Mouse (Mus musculus) liver, embryonic 14.5 days (tissue): ENCODE measurements around the gene Snw1. TPM values are rescaled to one million over a fixed set of nuclear protein-coding genes. Genes with fewer than 3 reads are reported as not detected.
A peak's percentile ranks its signal among the peaks of the same experiment; 100 is the strongest.

Source experiments
- ATAC-seq: fragments of 200-750 bp; cut with Nextera tagmentation; 2 replicates; pipeline ENCODE4 v1.8.0; 2017; ENCODE audit warnings: moderate number of reproducible peaks, mild to moderate bottlenecking, moderate library complexity; ENCODE audit not compliant: insufficient read depth
- DNase-seq, 3 experiments: peaks; one replicate each; pipeline ENCODE4 v3.0.0-alpha.2; 2012 to 2013; ENCODE audit warnings: low read depth in 3 of 3, low spot score in 3 of 3
- H3K27ac ChIP-seq: fragments of 300-500 bp; sonication (generic); 2 replicates; pipeline ENCODE4 v1.5.1; 2014; ENCODE audit warnings: moderate library complexity, mild to moderate bottlenecking, control low read depth, inconsistent platforms
- H3K27me3 ChIP-seq: fragments of 300-500 bp; sonication (generic); 2 replicates; pipeline ENCODE4 v1.6.1; 2014; ENCODE audit warnings: mild to moderate bottlenecking, low read length, moderate library complexity; ENCODE audit not compliant: control insufficient read depth, insufficient read depth
- H3K36me3 ChIP-seq: fragments of 300-500 bp; sonication (generic); replicated peaks from 2 replicates; pipeline ENCODE4 v1.6.1; 2014; ENCODE audit warnings: low read depth; ENCODE audit not compliant: control insufficient read depth, insufficient read depth
- H3K4me1 ChIP-seq, 2 experiments: fragments of 200-500 bp in 1 of 2; fragments of 300-500 bp in 1 of 2; sonication (generic) in 1 of 2; replicated peaks; 2 replicates each; pipeline ENCODE4 v1.6.1; 2012 to 2014; ENCODE audit warnings: antibody characterized with exemption in 1 of 2, inconsistent platforms in 1 of 2, low read length in 1 of 2; ENCODE audit not compliant: control insufficient read depth in 2 of 2, insufficient read depth in 2 of 2
- H3K4me2 ChIP-seq: fragments of 300-500 bp; sonication (generic); 2 replicates; pipeline ENCODE4 v1.6.1; 2014; ENCODE audit warnings: low read depth, mild to moderate bottlenecking, control low read depth, moderate library complexity
- H3K4me3 ChIP-seq, 2 experiments: fragments of 200-500 bp in 1 of 2; fragments of 300-500 bp in 1 of 2; sonication (generic) in 1 of 2; 2 replicates each; pipeline ENCODE4 v1.5.1; 2012 to 2014; ENCODE audit warnings: low read depth in 2 of 2, low read length in 2 of 2, mild to moderate bottlenecking in 2 of 2, control low read depth in 1 of 2, inconsistent platforms in 1 of 2, moderate library complexity in 1 of 2; ENCODE audit not compliant: insufficient read depth in 1 of 2
- H3K9ac ChIP-seq: fragments of 300-500 bp; sonication (generic); replicated peaks from 2 replicates; pipeline ENCODE4 v1.6.1; 2014; ENCODE audit warnings: mild to moderate bottlenecking, control low read depth, moderate library complexity
- H3K9me3 ChIP-seq: fragments of 300-500 bp; sonication (generic); 2 replicates; pipeline ENCODE4 v1.6.1; 2016; ENCODE audit warnings: low read length, mixed read lengths; ENCODE audit not compliant: control insufficient read depth
- CTCF ChIP-seq: IDR thresholded peaks from 2 replicates; pipeline ENCODE4 v1.5.1; 2016; ENCODE audit warnings: antibody characterized with exemption, low read depth, control low read depth
- EP300 ChIP-seq: IDR thresholded peaks from 2 replicates; pipeline ENCODE4 v1.6.1; 2016; ENCODE audit warnings: antibody characterized with exemption, low read depth
- WGBS: fragments of 180-500 bp; shearing (Covaris S2); extraction: QIAGEN DNeasy Blood & Tissue Kit; methylation state at CpG from one replicate; pipeline ENCODE4 v1.1.7; 2014; ENCODE audit not compliant: insufficient replicate concordance; 5-methylcytosine and 5-hydroxymethylcytosine counted together
- polyA plus RNA-seq, 2 experiments: library from polyadenylated mRNA; depleted of rRNA in 1 of 2; stranded (reverse) in 1 of 2; unstranded in 1 of 2; fragments of >200 nt; fragmentation: Nextera tagmentation in 1 of 2; extraction: Ambion mirVana in 1 of 2; gene quantifications; 2 replicates each; pipeline versions ENCODE4 v1.2.1 to v1.2.3; 2012 to 2014

Snw1 gene
- polyA plus RNA-seq, 2 experiments = 19.5 to 55.5 TPM

DNA sequence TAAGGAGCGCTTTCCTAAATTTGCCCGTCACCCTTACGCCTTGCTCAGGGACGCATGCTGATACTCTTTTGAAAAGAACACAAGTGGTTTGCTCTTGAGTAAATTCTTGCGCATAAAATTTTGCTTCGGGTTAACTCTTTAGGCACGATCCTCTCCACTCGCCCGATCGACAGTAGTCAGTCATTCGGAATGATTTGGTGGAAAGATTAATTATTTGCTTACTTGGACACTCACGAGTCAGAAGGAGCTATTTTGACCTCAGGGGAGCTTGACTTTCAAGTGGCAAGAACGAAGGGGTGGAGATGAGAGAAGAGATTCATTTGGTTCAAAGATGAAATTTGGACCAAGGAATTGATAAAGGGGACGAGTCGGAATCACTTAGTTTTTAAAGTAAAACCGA is 27.9 kb downstream of the Snw1 start:
- H3K4me1 ChIP-seq = peaks cover 12 to 13% of the 10 kb centered on the region in 2 experiments
- H3K9me3 ChIP-seq = no peaks in the 10 kb centered on the region
- under 1% methylated on average over 16 of the region's 16 CpGs for WGBS
- no peaks in the 10 kb centered on the region for H3K27me3 ChIP-seq
- H3K36me3 ChIP-seq = peaks cover 42% of the 10 kb centered on the region
- peak overlapping the region; percentile 74 for H3K4me2 ChIP-seq
- ATAC-seq (0 out of 2 replicates have a peak, but pooled peaks have one; percentile 15), DNase-seq (peak in 1 of 3 experiments; percentile 13)
- TF ChIP-seq EP300 = no peak
- TF ChIP-seq CTCF = no peak
- H3K4me3 ChIP-seq = peak overlapping the region; percentile 89 to 99
- H3K27ac ChIP-seq = no peak overlapping the region
- peak overlapping the region; percentile 96 for H3K9ac ChIP-seq

DNA sequence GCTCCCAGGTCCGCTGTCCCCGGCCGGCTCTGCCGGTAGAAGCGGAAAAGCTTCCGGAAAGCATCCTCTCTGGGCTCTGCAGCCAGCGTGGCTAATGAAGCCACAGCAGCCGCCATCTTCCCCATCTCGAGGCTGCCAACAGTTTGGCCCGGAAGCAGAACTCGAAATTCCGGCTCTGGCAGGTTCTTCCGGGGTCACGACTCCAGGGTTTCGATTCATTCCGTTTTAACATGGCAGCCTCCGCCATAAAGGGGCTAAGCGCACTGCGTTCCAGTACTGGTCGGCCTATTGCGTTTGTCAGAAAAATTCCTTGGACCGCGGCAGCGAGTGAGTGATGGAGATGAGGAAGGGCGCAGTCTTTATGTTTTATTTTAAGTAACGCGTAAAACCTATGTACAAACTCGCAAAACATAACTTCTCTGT is 28.4 kb downstream of the Snw1 start, which contains the start of the genes Slirp and Alkbh1:
Slirp (plus strand) TSS at position 197 of the 423 bp plus-strand sequence.
Alkbh1 (minus strand) TSS at position 318 of the 423 bp plus-strand sequence.
- TF ChIP-seq EP300 (0 out of 2 replicates have a peak, but pooled peaks have one; percentile 21), CTCF (no peak)
- ATAC-seq = peak; percentile 88
- Histone ChIP-seq H3K27me3 (no peaks in the 10 kb centered on the region), H3K4me1 (peaks cover 12 to 13% of the 10 kb centered on the region in 2 experiments), H3K9ac (peak within 1 kb of the TSS; percentile 96), H3K4me2 (peak within 1 kb of the TSS; percentile 74), H3K36me3 (peaks cover 42% of the 10 kb centered on the region), H3K4me3 (peak within 1 kb of the TSS; percentile 89 to 99), H3K27ac (peak within 1 kb of the TSS; percentile 40), H3K9me3 (no peaks in the 10 kb centered on the region)
- whole genome bisulfite sequencing = under 1% methylated on average over 28 of the region's 28 CpGs
- peak; percentile 78 to 84 (median 79) for DNase-seq

DNA sequence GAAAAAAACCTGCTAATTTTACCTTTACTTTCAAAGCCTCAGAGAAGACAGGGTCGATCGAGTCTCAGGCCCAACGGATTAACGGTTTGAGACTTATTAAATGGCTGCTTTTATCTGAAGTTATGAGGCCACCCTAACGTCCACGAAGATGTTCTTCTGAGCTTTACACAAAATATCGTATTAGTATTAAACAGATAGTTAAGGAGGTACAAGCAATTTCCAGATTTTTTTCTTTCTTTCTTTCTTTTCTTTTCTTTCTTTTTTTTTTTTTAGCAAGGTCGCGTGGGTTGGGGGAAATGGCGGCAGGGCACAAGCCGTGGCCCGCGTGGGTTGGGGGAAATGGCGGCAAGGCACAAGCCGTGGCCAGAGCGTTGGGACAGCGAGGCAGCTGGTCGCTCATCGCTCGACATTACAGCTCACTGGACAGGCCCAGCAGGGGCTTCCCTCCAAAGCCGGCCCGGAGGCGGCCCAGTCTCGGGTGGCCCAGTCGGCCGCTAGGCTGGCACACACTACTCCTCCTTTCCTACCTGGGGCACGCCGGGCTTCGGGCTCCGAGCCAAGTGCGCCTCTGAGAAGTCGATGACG is 28.9 kb downstream of the Snw1 start:
- peaks cover 42% of the 10 kb centered on the region for H3K36me3 ChIP-seq
- under 1% methylated on average over 33 of the region's 33 CpGs for WGBS
- ATAC-seq = peak; percentile 71
- peak overlapping the region; percentile 74 for H3K4me2 ChIP-seq
- H3K9me3 ChIP-seq = no peaks in the 10 kb centered on the region
- TF ChIP-seq CTCF (no peak), EP300 (no peak)
- peak overlapping the region; percentile 96 for H3K9ac ChIP-seq
- peak overlapping the region; percentile 40 for H3K27ac ChIP-seq
- DNase-seq = no peak
- H3K4me3 ChIP-seq = peak overlapping the region; percentile 89 to 99
- peaks cover 12 to 13% of the 10 kb centered on the region in 2 experiments for H3K4me1 ChIP-seq
- no peaks in the 10 kb centered on the region for H3K27me3 ChIP-seq

DNA sequence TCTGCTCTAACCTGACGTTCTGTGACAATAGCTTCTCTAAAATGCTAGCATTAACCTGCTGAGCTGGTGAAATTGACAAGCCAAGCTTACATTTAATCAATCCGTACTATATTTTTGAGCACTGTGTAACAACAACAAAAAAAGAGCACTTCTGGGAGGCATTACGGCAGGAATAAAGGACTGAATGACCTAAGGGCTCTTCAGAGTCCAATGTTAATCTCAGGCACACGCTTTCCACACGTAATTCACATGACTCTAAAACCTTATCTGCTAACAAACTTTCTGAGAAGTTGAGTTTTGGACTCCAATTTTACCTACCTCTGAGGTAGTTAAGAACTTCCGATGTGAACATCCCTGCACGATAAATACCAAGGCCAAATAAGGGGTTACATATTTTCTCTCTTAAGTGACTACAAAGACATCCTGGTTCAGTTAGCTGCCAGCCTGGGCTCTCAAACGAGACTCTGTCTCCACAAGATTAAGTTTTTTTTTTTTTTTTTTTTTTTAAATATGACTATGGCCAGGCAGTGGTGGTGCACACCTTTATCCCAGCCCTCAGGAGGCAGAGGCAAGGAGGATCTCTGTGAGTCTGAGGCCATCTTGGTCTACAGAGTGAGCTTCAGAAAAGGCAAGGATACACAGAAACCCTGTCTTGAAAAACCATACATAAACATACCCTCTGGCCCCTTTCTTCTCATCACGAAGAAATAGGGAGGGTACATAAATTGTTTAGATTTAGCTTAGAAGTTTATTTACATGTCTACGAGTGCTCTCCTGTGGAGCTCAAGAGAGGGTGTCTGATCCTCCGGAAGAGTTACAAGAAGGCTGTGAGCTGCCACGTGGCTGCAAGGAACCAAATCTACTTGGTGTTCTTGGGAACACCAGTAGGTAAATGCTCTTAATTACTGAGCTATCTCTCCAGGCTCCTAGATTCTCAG is 29.6 kb downstream of the Snw1 start:
- DNase-seq (peak in 1 of 3 experiments; percentile 26), ATAC-seq (no peak)
- H3K36me3 ChIP-seq = peaks cover 44% of the 10 kb centered on the region
- H3K4me2 ChIP-seq = peak overlapping the region; percentile 74
- WGBS = 9% methylated on average over 12 of the region's 12 CpGs
- H3K27me3 ChIP-seq = no peaks in the 10 kb centered on the region
- H3K27ac ChIP-seq = peak overlapping the region; percentile 8
- TF ChIP-seq EP300 (no peak), CTCF (no peak)
- H3K4me1 ChIP-seq = peaks cover 12 to 13% of the 10 kb centered on the region in 2 experiments
- no peaks in the 10 kb centered on the region for H3K9me3 ChIP-seq
- H3K4me3 ChIP-seq = peak overlapping the region; percentile 89 to 99
- H3K9ac ChIP-seq = peak overlapping the region; percentile 96

DNA sequence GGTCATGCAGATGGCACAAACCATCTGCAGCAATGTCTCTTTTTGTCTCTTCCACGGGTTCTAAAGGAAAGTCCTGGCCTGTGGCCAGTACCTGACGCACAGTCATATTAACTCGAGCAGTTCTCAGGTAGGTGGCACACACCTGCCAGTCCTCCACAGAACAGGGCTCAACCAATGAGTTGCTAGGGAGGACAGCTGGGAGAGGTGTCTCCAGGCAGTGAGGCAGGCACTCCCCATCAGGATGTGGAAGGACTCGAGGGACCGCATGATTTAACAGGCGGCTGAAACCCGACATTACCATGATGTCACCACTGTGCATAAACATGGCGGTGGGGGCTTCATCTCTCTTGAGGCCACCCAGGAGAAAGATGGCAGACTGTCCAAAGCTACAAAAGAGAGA is 43.2 kb downstream of the Snw1 start:
- ATAC-seq (no peak), DNase-seq (no peak)
- Histone ChIP-seq H3K27ac (no peak overlapping the region), H3K4me1 (no peaks in the 10 kb centered on the region), H3K9me3 (no peaks in the 10 kb centered on the region), H3K9ac (no peak overlapping the region), H3K4me2 (no peak overlapping the region), H3K4me3 (no peak overlapping the region), H3K36me3 (peaks cover 69% of the 10 kb centered on the region), H3K27me3 (no peaks in the 10 kb centered on the region)
- WGBS = 81% methylated on average over 8 of the region's 8 CpGs
- TF ChIP-seq CTCF (no peak), EP300 (no peak)
